In genomic region chr3:120015376-120015775, GRCm38 (mm10) we compare ENCODE assay signal across 24 mouse cellular contexts.
DNase-seq lines count a peak whose midpoint lies in the region; TF ChIP-seq lines count a peak whose summit lies in the region.
"Had no signal": no experiment of that assay in that cellular context is flagged by ENCODE, and none has a peak within 500 bp of the region (broad histone marks: within the 10 kb centered on the region; RNA-seq: fewer than 3 reads in every experiment).

No protein-coding gene starts in this region.

- no peak for TF ChIP-seq POLR2A in liver, adult 2 months (IDR thresholded peaks at IDR 0.05; ENCODE audit: extremely low read depth, insufficient read depth, low read length)

- H3K36me3 ChIP-seq in liver, adult 2 months (ENCODE audit: control insufficient read depth, insufficient read depth, low read length) = no peaks in the 10 kb centered on the region
- H3K36me3 ChIP-seq: embryonic facial prominence, embryonic 13.5 days; embryonic facial prominence, embryonic 15.5 days; forebrain, embryonic 15.5 days; G1E had no signal

- no peak overlapping the region for H3K27ac ChIP-seq in liver, adult 2 months (replicated peaks; ENCODE audit: insufficient read depth, low read depth, low read length)
- H3K27ac ChIP-seq: embryonic facial prominence, embryonic 13.5 days; embryonic facial prominence, embryonic 15.5 days; forebrain, embryonic 13.5 days; forebrain, embryonic 15.5 days had no signal

- H3K9ac ChIP-seq in liver, adult 2 months (ENCODE audit: low read depth, low read length) = no peak overlapping the region
- H3K9ac ChIP-seq: embryonic facial prominence, embryonic 13.5 days; embryonic facial prominence, embryonic 15.5 days; forebrain, embryonic 13.5 days; forebrain, embryonic 15.5 days; forebrain, postnatal 0 days had no signal

- no peaks in the 10 kb centered on the region for H3K79me2 ChIP-seq in liver, adult 2 months (ENCODE audit: control insufficient read depth, insufficient read depth, low read length)

- intact Hi-C loops in gastrocnemius, postnatal 14 days (cut with DNase I; ENCODE audit: low total_unique reads) = no loop called here

- 78% methylated on average over 7 of the region's 7 CpGs for WGBS in liver, adult 2 months

- no peak overlapping the region for H3K4me3 ChIP-seq in liver, adult 2 months (ENCODE audit: insufficient read depth, low read depth, low read length)
- H3K4me3 ChIP-seq: embryonic facial prominence, embryonic 13.5 days; embryonic facial prominence, embryonic 15.5 days; forebrain, embryonic 13.5 days; forebrain, embryonic 15.5 days had no signal

- no peaks in the 10 kb centered on the region; the same call in 1 of the 2 replicates for H3K4me1 ChIP-seq in liver, adult 2 months (ENCODE audit: control insufficient read depth, insufficient read depth, low read length)

- DNase-seq in cerebellum, postnatal 10 days = peak; percentile 59 to 62
- no peak for DNase-seq in cerebellum, adult 9-11 months
- DNase-seq in gastrocnemius, postnatal 14 days = peak; percentile 16
- no peak for DNase-seq in gastrocnemius, postnatal 25 days
- peak; percentile 38 for DNase-seq in liver, adult 2 months (ENCODE audit: extremely low read depth, low read depth, low spot score)
- no peak for DNase-seq in liver
- DNase-seq in testis, postnatal 10 days (ENCODE audit: low spot score) = no peak
- DNase-seq: adrenal gland, adult 2 months; adrenal gland, postnatal 10 days; adrenal gland, postnatal 25 days; B cell, adult 2 months; cerebellum, adult 11 months; cerebellum, adult 18-20 months; cerebellum, adult 8-10 months; cerebellum, postnatal 36 days; embryo, embryonic 11 days; forebrain, postnatal 0 days had no signal

- no peak for TF ChIP-seq CTCF in liver, adult 2 months (IDR thresholded peaks at IDR 0.05; ENCODE audit: low read depth, low read length)

- H3K27me3 ChIP-seq in liver, adult 2 months (ENCODE audit: control insufficient read depth, insufficient read depth, low read length) = no peaks in the 10 kb centered on the region
- H3K27me3 ChIP-seq: CH12.LX; embryonic facial prominence, embryonic 15.5 days; forebrain, embryonic 13.5 days; forebrain, embryonic 15.5 days; Patski had no signal

Comparison
In these comparisons a context has a peak if more than half of its experiments do, and no peak if none do; other contexts are left out.
1. DNase-seq: peak in cerebellum, postnatal 10 days (2 of 2), gastrocnemius, postnatal 14 days (single experiment) and liver, adult 2 months (single experiment); none in cerebellum, adult 9-11 months (single experiment), gastrocnemius, postnatal 25 days (single experiment), liver (single experiment) and testis, postnatal 10 days (single experiment).